Mouse (Mus musculus) c-Kit-positive CD71-negative TER-119-negative erythroid progenitor cells, embryonic 14.5 days (primary cell): ENCODE measurements around the gene Atp8a2.

Experiments
- DNase-seq: peaks from one replicate; pipeline ENCODE4 v3.0.0-alpha.2; 2013; ENCODE audit warnings: low read depth

Atp8a2 gene

DNA sequence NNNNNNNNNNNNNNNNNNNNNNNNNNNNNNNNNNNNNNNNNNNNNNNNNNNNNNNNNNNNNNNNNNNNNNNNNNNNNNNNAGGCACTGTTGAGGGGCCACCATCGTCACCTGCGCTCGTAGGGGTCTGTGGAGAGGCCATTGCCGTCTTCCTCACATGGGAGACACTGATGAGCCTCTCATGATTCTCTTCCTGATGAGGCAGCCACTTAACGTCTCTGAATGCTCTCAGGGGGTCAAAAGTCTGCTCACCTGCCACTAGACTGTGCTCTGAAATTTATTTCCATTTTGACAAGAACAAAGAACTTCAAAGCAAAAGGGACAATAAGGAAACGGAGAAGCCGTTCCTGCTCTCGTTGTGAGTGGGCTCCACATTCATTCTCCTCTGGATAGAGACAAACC, 277.1 kb downstream of the Atp8a2 start:
- DNase-seq, result no peak

- no peak for DNase-seq
These were observed 293.4 kb downstream of the Atp8a2 start for GRCm38 (mm10) chr14:59903484-59904130.

DNA sequence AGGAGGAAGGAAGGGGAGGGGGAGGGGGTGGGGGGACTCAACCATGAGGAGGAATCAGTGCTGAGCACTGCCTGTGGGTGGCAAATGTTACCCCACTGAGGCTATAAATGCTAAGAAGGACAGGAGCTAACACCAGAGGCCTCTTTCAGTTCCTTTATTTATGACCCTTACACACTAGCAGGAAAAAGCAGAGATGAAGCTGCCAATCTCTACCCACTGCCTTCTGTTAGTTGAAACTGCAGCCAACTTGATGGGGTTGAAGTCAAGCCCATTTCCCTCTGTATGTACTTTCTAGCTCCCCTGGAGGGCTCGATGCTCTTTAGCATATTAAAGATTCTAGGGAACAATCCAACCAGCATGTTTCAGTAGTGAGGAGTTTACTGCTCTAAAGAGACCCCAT, 303.0 kb downstream of the Atp8a2 start:
- no peak for DNase-seq

DNA sequence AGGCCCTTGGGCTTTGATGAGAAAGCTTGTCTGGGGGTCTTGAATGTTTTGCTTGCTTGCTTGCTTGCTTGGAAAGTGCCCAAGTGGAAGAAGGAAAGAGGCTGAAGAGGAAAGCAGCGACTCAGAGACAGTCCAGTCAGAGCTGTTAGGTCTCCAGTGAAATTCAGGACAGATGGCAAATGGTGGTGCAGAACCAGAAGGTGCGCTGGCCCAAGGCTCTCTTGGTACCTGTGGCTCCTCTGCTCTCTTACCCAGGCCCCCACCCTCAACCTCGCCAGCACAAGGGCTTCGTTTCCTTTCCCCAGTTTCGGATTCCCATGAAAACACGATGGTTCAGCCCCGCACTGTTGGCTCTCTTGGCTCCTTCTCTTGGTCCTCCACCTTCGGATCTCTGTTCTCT, 304.9 kb downstream of the Atp8a2 start:
- no peak for DNase-seq

- DNase-seq, result no peak
These were observed 305.5 kb downstream of the Atp8a2 start for GRCm38 (mm10) chr14:59891491-59891890.

DNA sequence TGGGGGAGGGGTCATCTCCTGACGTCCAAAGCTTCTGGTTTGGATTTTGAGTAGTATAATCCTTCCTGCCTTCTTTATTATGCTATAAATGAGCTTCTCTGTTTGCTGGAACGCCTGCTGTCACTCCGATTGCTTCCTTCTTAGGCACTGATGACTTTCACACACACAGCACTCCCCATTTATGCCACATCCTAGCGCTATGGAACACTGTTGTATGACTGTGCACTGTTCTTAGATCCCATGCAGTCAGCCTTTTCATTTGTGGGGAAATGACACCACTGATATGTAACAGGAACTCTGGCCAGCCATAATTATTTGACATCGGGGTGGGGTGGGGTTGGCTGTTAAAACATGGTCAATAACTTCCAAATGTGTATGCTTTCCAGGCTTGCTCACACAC, 306.2 kb downstream of the Atp8a2 start:
- DNase-seq, result no peak

GRCm38 (mm10) chr14:59890107-59890506, 306.9 kb downstream of the Atp8a2 start:
- no peak for DNase-seq

DNA sequence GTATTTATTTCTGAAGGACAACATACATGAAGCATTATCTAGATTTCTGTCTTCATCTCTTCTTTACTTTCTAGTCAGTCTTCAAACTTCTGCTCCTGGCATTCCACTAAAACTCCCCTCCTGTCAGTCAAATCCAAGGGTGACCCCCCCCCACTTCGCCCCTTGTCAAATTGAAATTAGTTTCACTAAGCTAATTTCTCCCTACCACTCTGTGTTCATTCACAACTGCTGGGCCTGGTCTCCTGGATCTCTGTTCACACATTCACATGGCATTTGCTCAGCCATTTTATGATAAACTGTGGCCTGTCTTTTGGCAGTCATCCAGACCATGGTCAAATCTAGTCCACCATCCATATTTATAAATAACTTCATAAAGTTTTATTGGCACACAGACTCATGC, 308.5 kb downstream of the Atp8a2 start:
- no peak for DNase-seq

- DNase-seq, result no peak
These were observed 308.9 kb downstream of the Atp8a2 start for GRCm38 (mm10) chr14:59888046-59888445.

DNA sequence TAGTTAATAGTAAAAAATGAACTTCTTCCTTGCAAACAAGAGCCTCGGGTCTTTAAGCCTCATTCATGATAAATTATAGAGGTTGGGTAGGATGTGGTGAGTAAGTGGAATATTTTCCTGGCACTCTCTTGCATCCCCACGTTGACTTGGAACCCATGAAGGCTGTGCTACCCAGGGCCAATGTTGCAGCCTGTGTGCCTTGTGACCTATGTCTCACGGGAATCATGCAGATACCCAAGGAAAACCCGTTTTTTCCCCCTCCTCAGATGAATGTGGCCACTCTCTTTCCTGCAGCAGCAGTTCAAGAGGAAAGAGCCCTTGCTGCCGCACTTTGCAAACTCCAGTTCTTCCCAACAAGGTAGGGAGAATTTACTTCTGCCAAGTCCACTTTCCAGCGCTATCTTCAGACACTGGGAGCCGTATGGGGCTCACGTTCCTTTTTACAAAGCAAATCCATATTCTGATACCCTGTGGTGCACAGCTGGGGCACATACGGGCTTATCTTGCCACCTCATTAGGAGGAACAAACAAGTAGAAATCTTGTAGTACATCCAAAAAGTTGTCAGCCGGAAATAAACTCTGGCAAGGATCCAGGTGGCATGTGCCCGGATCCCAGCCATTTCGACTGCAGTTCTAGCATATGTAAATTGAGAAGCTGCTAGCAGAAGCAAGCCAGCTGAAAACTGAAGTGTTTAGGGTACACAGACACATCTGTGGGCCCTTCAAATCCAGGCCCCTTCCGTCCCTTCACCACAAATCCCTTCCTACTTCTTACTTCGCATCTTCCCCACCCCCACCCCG, 309.7 kb downstream of the Atp8a2 start:
- no peak for DNase-seq

GRCm38 (mm10) chr14:59883517-59884069, 313.4 kb downstream of the Atp8a2 start:
- no peak for DNase-seq

DNA sequence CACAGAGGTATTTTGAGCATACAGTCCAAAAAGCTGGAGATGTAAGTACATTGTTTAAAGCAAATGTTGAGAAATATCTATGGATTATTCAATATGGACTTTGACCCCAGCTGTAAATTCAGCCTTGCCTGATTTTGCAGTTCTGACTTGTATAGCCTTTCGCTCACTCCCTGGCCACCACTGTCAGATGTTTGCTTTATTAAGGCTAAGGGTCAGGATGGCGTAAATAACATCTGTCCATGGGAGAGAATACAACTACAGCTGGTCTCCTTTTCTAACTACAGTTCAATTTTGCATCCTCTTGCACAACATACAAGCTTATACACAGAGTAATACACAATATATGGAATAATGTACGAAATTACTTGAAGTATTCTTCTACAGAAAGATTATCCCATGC, 316.1 kb downstream of the Atp8a2 start:
- no peak for DNase-seq

DNA sequence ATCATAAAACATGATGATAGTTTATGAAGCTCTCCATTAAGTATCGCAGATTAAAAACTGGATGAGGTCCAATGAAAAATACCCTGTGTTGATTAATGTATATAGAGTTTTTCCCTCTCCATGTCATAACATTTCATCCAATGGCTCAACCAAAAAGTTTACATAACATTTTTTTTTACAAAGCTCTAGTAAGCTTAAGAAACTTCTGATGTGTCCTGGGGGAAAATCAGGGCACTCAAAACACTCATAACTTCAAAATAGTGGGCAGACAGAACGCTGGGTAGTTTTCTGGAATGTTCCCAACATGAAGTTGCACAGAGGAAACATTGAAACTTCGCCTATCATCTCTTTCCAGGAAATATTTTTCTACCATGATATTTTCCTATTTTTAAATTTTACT, 318.7 kb downstream of the Atp8a2 start:
- DNase-seq, result no peak

DNA sequence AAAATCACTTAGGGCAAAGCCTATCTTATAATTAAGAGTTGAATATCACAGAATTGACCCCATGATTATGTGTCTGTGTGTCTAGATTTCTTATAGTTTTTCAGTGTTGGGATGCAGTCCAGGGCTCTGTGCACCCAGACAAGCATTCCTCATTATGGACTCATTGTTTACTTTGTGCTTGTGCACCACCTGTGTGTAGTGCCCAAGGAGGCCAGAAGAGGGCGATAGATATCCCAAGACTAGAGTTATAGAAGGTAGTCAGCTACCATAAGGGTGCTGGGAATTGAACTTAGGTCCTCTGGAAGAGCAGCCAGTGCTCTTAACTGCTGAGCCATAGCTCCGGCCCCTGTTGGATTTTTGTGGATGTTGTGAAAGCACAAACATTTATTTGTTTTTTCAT, 320.5 kb downstream of the Atp8a2 start:
- no peak for DNase-seq

DNA sequence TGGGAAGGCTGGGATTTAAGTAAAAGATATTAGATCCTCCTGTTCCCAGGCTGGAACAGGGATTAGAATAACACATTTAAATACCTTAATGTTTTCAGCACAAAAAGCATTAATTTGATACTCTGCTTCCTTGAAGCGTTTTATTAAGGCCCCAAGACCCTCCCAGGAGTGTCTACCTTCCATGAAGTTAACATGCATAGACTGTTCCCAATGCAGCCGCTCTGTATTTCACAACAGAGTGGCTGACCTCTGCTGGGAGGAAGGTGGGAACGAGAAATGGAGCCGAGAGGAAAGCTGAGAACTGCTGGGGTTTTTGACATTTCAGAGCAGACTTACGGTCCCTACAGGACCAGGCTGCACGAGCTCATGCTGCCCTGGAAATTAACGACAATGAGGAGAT, 328.6 kb downstream of the Atp8a2 start:
- no peak for DNase-seq

DNA sequence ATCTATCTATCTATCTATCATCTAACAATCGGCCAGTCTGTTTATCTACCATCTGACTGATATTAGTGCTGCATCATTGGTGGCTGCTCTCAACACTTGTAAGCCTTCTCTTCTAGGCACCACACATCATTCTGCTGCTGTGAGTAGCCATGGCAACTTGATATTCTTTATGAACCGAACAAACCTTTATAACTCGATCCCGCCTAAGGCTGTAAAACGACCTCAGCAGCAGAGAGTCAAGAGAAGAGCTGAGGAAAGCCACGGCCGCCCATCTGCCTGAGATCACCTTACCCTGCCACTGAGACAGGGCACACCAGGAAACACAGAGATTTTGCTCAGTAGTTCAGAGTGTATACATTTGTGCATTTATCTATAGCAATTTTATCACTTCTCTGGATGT, 329.2 kb downstream of the Atp8a2 start:
- no peak for DNase-seq

GRCm38 (mm10) chr14:59866001-59866400, 331.0 kb downstream of the Atp8a2 start:
- no peak for DNase-seq

GRCm38 (mm10) chr14:59862351-59862750, 334.6 kb downstream of the Atp8a2 start:
- no peak for DNase-seq

DNA sequence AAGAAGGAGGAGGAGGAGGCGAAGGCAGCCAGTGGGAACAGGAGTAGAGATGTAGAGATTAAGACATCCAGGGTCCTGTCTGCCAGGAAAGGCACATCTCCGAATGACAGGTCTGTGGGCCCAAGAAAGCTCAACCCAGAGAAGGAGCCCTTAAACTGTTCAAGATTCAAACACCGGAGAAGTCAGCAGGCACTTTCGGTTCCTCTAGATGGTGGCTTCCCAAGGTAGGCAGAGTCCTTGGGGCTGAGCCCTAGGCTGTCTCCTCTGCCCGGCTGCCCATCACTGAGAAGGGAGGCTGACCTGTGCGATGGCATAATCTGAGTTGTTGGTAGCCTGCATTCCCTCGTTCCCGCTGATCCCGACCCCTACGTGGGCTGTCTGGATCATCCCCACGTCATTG, 337.1 kb downstream of the Atp8a2 start:
- DNase-seq, result no peak

DNA sequence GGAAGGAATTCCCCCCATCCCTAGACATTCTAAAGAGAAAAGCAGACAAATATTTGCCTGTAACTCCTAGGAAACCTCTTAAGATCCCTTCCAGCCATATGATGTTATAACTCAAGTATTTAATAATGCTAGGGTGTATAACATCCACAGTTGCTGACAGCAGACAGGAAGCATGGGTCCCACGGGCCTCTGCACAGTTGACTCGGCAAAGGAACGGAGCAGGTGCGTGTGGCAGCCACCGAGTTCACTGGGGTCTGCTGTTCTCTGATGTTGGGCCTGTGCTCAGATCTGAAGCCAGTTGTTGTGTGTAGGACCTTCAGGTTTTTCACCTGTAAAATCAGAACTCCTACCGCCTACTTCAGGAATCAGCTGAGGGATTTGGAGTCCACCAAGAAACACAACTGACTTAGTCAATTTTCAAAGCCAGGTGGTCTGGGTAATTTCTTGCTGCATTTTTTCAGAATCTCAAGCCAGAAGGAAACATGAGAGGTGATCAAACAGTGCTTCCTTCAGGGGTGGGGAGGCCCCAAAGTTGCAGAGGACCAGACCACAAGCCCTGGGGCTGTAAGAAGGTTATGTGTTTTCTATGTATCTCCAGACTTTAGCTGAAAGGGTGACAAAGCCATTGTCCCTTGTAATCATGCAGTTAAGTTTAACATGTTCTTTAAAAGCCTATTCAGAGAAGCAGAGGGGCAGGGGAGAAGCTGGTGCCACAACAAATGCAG, 338.3 kb downstream of the Atp8a2 start:
- no peak for DNase-seq

DNA sequence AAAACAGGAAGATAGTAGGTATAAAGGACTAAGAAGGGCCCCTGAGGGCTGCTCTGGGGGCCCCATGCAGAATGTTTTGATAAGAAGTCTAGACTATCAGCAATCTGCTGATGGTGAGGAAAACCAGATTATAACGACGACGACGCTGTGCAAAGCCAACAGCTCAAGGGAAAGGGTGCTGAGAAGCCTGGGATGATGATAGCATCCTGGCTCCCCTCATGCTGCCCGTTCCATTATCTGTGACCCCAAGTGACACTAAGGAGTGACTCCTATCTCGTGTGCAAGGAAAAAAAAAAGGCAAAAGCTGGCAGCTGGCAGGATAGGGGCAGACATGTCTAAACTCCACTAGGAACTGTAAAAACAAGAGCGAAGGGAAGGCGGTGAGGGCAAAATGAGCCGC, 343.8 kb downstream of the Atp8a2 start:
- DNase-seq, result no peak

DNA sequence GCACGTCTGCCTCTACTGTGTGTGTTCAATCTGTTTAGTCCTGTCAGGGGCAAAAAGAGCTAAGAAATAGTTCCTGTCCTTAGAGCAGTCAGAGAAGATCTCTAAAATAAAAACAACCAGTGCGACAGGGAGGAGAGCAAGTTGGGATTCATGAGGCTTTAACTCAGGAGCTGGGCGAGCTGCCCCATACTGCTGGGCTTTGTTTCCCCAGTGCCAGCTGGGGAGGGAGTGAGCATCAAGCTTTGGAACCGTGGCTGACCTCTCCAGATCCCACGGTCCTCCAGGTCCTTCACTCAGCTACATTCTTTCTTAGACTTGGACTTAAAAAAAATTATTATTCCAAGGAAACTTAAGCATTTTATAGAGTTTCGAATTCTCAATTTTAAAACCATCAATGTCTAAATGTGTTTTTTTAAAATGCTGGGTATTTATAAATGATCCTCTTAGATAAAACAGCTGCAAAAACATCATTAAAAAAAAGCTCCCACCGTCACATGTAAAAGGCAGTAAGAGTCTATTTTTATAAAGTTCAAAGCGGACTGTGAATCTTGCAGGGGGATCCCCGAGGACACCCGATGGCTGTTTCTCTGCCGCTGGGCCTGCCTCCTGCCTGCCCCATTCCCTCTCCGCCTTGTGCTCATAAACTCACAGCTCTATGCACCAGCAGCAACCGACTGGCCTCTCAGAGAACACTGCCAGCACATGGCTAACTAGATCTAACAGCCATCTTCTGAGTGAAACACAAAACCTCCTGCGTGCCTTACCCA, 350.2 kb downstream of the Atp8a2 start:
- no peak for DNase-seq
